In genomic region chr14:46882431-46883067, GRCm38 (mm10) we compare ENCODE assay signal across 7 mouse cellular contexts. TPM values are rescaled to one million over a fixed set of nuclear protein-coding genes. Genes with fewer than 3 reads are reported as not detected.
DNase-seq lines count a peak whose midpoint lies in the region; ATAC-seq and TF ChIP-seq lines count a peak whose summit lies in the region.

Gene Samd4 (plus strand): TSS chr14:46882854.

- peak; percentile 39; the same call in 1 of the 2 replicates for TF ChIP-seq EP300 in heart, adult 2 months (IDR thresholded peaks at IDR 0.05; ENCODE audit: insufficient read depth, low read depth, low read length)

- H3K4me1 ChIP-seq in embryonic facial prominence, embryonic 14.5 days (ENCODE audit: control insufficient read depth, insufficient read depth, low read length) = peaks cover 12% of the 10 kb centered on the region; the same call in 1 of the 2 replicates
- H3K4me1 ChIP-seq in heart, adult 2 months (ENCODE audit: control insufficient read depth, insufficient read depth, low read length) = peaks cover 2% of the 10 kb centered on the region
- H3K4me1 ChIP-seq in limb, embryonic 12.5 days (replicated peaks) = peaks cover 22% of the 10 kb centered on the region
- peaks cover 18% of the 10 kb centered on the region for H3K4me1 ChIP-seq in midbrain, embryonic 12.5 days

- H3K9ac ChIP-seq in embryonic facial prominence, embryonic 14.5 days (ENCODE audit: low read depth, low read length) = peak within 1 kb of the TSS; percentile 91
- H3K9ac ChIP-seq in heart, adult 2 months (ENCODE audit: low read depth, low read length) = peak within 1 kb of the TSS; percentile 98
- H3K9ac ChIP-seq in limb, embryonic 12.5 days (replicated peaks) = peak within 1 kb of the TSS; percentile 80
- peak within 1 kb of the TSS; percentile 77 for H3K9ac ChIP-seq in midbrain, embryonic 12.5 days (replicated peaks)

- H3K79me2 ChIP-seq in heart, adult 2 months (replicated peaks; ENCODE audit: control insufficient read depth, insufficient read depth, low read length) = no peaks in the 10 kb centered on the region; the same call in 1 of the 2 replicates

- TF ChIP-seq POLR2A in heart, adult 2 months (IDR thresholded peaks at IDR 0.05; ENCODE audit: insufficient read depth, low read depth, low read length) = peak; percentile 65

- H3K4me2 ChIP-seq in embryonic facial prominence, embryonic 14.5 days (ENCODE audit: low read depth, low read length) = peak within 1 kb of the TSS; percentile 96
- H3K4me2 ChIP-seq in limb, embryonic 12.5 days = peak within 1 kb of the TSS; percentile 96
- H3K4me2 ChIP-seq in midbrain, embryonic 12.5 days (replicated peaks) = peak within 1 kb of the TSS; percentile 96

- peak within 1 kb of the TSS; percentile 97 for H3K27ac ChIP-seq in embryonic facial prominence, embryonic 14.5 days (replicated peaks; ENCODE audit: low read depth, low read length)
- peak within 1 kb of the TSS; percentile 98 for H3K27ac ChIP-seq in heart, adult 2 months
- H3K27ac ChIP-seq in limb, embryonic 12.5 days = peak within 1 kb of the TSS; percentile 92
- peak within 1 kb of the TSS; percentile 84 for H3K27ac ChIP-seq in midbrain, embryonic 12.5 days (replicated peaks)

- peak; percentile 79 for ATAC-seq in embryonic facial prominence, embryonic 14.5 days (ENCODE audit: low read depth)
- ATAC-seq in limb, embryonic 12.5 days (ENCODE audit: insufficient number of reproducible peaks, insufficient read depth, low FRiP score, low TSS enrichment, low read depth) = peak; percentile 72
- peak; percentile 66 for ATAC-seq in midbrain, embryonic 12.5 days (ENCODE audit: low FRiP score, low read depth)

- H3K27me3 ChIP-seq in embryonic facial prominence, embryonic 14.5 days (replicated peaks; ENCODE audit: control insufficient read depth, insufficient read depth, low read length) = no peaks in the 10 kb centered on the region
- no peaks in the 10 kb centered on the region for H3K27me3 ChIP-seq in heart, adult 2 months (ENCODE audit: control insufficient read depth, insufficient read depth, low read length)
- H3K27me3 ChIP-seq in limb, embryonic 12.5 days = 0 out of 2 replicates have a peak, but pooled peaks cover 2% of the 10 kb centered on the region
- peaks cover 16% of the 10 kb centered on the region for H3K27me3 ChIP-seq in midbrain, embryonic 12.5 days

- intact Hi-C loops in heart, adult 2 months (cut with DNase I) = loop anchor here (1.0 to 5.0 kb wide), 5 partner anchors 42 to 306 kb away; partner anchors contain the start of gene Gch1

- 0% methylated on average over 22 of the region's 54 CpGs for WGBS in embryonic facial prominence, embryonic 14.5 days
- WGBS in heart, adult 2 months = under 1% methylated on average over 54 of the region's 54 CpGs
- under 1% methylated on average over 53 of the region's 54 CpGs for WGBS in limb, embryonic 12.5 days
- WGBS in midbrain, embryonic 12.5 days = under 1% methylated on average over 43 of the region's 54 CpGs

- H3K4me3 ChIP-seq in embryonic facial prominence, embryonic 14.5 days (ENCODE audit: low read depth, low read length) = peak within 1 kb of the TSS; percentile 82
- peak within 1 kb of the TSS; percentile 83 for H3K4me3 ChIP-seq in heart, adult 2 months
- peak within 1 kb of the TSS; percentile 72 for H3K4me3 ChIP-seq in limb, embryonic 12.5 days (replicated peaks)
- H3K4me3 ChIP-seq in midbrain, embryonic 12.5 days = peak within 1 kb of the TSS; percentile 62

- H3K36me3 ChIP-seq in embryonic facial prominence, embryonic 14.5 days (ENCODE audit: control insufficient read depth, insufficient read depth, low read length) = no peaks in the 10 kb centered on the region
- peaks cover 11% of the 10 kb centered on the region; the same call in 1 of the 2 replicates for H3K36me3 ChIP-seq in heart, adult 2 months (ENCODE audit: control insufficient read depth, insufficient read depth, low read length)
- no peaks in the 10 kb centered on the region for H3K36me3 ChIP-seq in limb, embryonic 12.5 days
- no peaks in the 10 kb centered on the region for H3K36me3 ChIP-seq in midbrain, embryonic 12.5 days

- H3K9me3 ChIP-seq in embryonic facial prominence, embryonic 14.5 days (ENCODE audit: control insufficient read depth, low read length) = no peaks in the 10 kb centered on the region
- H3K9me3 ChIP-seq in limb, embryonic 12.5 days = no peaks in the 10 kb centered on the region
- H3K9me3 ChIP-seq in midbrain, embryonic 12.5 days = no peaks in the 10 kb centered on the region

- TF ChIP-seq CTCF in heart, adult 2 months (IDR thresholded peaks at IDR 0.05) = peak; percentile 70

- peak; percentile 88 to 90 for DNase-seq in adrenal gland, postnatal 36 days
- DNase-seq in embryonic facial prominence, embryonic 14.5 days (ENCODE audit: low spot score) = peak; percentile 96
- peak; percentile 90 to 91 for DNase-seq in heart, adult 2 months
- DNase-seq in kidney, adult 18-20 months = peak; percentile 87
- peak; percentile 8 to 41 for DNase-seq in spleen, postnatal 10 days (ENCODE audit: low spot score in 2 of 2)

RNA-seq across cellular contexts. Expression of gene Samd4, which starts in this region (rescaled TPM):
- 10 to 100 TPM; 23.6 to 33.3 TPM for total RNA-seq in adrenal gland, postnatal 36 days (2021)
- polyA plus RNA-seq in embryonic facial prominence, embryonic 14.5 days (2014; fragmentation: Nextera tagmentation; extraction: Ambion mirVana) = 8.2 and 9.6 TPM in 2 replicates
- total RNA-seq in heart, adult 2 months (2021) = 10 to 100 TPM; 51.7 to 62.3 TPM
- 23.8 and 40.6 TPM in 2 replicates for polyA plus RNA-seq in heart, adult 2 months (2012; rRNA removed)
- polyA plus RNA-seq in limb, embryonic 12.5 days (2016; fragmentation: Nextera tagmentation; extraction: Ambion mirVana) = 6.7 and 6.8 TPM in 2 replicates
- polyA plus RNA-seq in midbrain, embryonic 12.5 days (2016; fragmentation: Nextera tagmentation; extraction: Ambion mirVana) = 4.3 and 7.3 TPM in 2 replicates

Comparison
In these comparisons a context has a peak if more than half of its experiments do, and no peak if none do; other contexts are left out.
1. Peak in every context shown above with its lines: DNase-seq, ATAC-seq, H3K4me3 ChIP-seq and H3K27ac ChIP-seq.
2. DNase-seq: peak in every context shown above with its lines; median percentile 96 in embryonic facial prominence, embryonic 14.5 days; 90 in heart, adult 2 months; 89 in adrenal gland, postnatal 36 days; 87 in kidney, adult 18-20 months; 24 in spleen, postnatal 10 days.